In the genomic region with DNA sequence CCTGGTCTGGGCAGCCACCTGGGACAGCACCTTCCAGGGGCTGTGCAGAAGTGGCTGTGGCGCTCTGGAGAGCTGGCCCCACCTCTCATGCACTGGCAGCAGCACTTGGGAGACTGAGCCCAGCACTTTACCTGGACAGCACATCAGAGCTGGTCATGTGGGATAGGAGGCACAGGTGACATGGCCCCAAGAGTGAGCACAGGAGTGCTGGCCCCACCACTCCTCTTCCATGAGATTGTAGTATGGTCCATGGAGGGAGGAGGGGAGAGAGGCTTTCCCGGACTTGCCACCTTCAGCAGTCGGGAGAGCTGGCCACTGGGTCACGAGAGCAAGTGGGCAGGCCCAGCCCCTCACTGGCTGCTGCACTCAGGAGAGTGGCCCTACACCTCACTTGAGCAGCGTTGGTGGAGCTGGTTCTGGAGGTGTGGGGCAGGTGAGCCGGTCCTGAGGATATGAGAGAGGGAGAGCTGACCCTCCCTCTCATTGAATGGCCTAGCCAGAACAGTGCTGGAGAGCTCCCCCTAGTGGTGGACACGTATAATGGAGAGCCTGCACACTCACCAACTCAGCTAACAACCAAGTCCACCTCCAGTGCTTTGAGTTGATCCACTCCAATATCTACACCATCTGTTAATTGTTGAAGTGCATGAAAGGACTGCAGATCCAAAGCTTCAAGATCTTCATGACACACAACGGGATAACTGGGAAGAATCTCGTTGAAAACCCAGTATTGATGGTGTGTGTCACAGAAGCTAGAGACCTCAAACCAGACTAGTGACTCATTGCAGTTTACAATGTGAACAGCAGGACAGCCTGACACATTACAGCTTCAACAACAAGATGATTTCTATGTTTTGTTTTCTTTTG, we compare ENCODE assay signal across 8 mouse cellular contexts. TPM values are rescaled to one million over a fixed set of nuclear protein-coding genes. Genes with fewer than 3 reads are reported as not detected.
DNase-seq lines count a peak whose midpoint lies in the region; ATAC-seq and TF ChIP-seq lines count a peak whose summit lies in the region.

No protein-coding gene starts in this region.

- no peaks in the 10 kb centered on the region for H3K4me1 ChIP-seq in embryonic facial prominence, embryonic 10.5 days
- H3K4me1 ChIP-seq in intestine, embryonic 15.5 days (replicated peaks), result no peaks in the 10 kb centered on the region
- H3K4me1 ChIP-seq in lung, adult 2 months (ENCODE audit: control insufficient read depth, insufficient read depth, low read length), result no peaks in the 10 kb centered on the region

- no peak for TF ChIP-seq POLR2A in lung, adult 2 months (IDR thresholded peaks at IDR 0.05; ENCODE audit: borderline replicate concordance, extremely low read depth, low read depth, low read length)

- no peak overlapping the region for H3K9ac ChIP-seq in intestine, embryonic 15.5 days

- ATAC-seq in activated CD4-positive, CD25-positive, alpha-beta regulatory T cell, adult 4 months, result peak; percentile 72
- peak; percentile 71 for ATAC-seq in intestine, embryonic 15.5 days

- H3K27ac ChIP-seq in embryonic facial prominence, embryonic 10.5 days (replicated peaks), result no peak overlapping the region
- H3K27ac ChIP-seq in intestine, embryonic 15.5 days, result no peak overlapping the region

- H3K9me3 ChIP-seq in embryonic facial prominence, embryonic 10.5 days, result peaks cover 5% of the 10 kb centered on the region; the same call in 1 of the 2 replicates
- H3K9me3 ChIP-seq in intestine, embryonic 15.5 days, result no peaks in the 10 kb centered on the region

- peak; percentile 81 for TF ChIP-seq CTCF in lung, adult 2 months (IDR thresholded peaks at IDR 0.05; ENCODE audit: insufficient read depth, low read length)

- 70% methylated on average over 9 of the region's 9 CpGs for WGBS in embryonic facial prominence, embryonic 10.5 days
- WGBS in intestine, embryonic 15.5 days, result 60% methylated on average over 9 of the region's 9 CpGs
- 55% methylated on average over 9 of the region's 9 CpGs for WGBS in lung, adult 2 months

- H3K27me3 ChIP-seq in embryonic facial prominence, embryonic 10.5 days (replicated peaks; ENCODE audit: low read depth, poor library complexity, severe bottlenecking), result no peaks in the 10 kb centered on the region
- H3K27me3 ChIP-seq in intestine, embryonic 15.5 days (replicated peaks), result no peaks in the 10 kb centered on the region

- no peaks in the 10 kb centered on the region for H3K36me3 ChIP-seq in embryonic facial prominence, embryonic 10.5 days (replicated peaks)
- H3K36me3 ChIP-seq in intestine, embryonic 15.5 days, result no peaks in the 10 kb centered on the region

- H3K4me2 ChIP-seq in intestine, embryonic 15.5 days (replicated peaks), result no peak overlapping the region

- peak; percentile 24 to 59 for DNase-seq in spleen, adult 18-20 months
- no peak for DNase-seq in spleen, adult 12 weeks (ENCODE audit: low spot score)
- DNase-seq in embryonic facial prominence, embryonic 10.5 days (ENCODE audit: low spot score), result peak; percentile 47
- peak; percentile 44 for DNase-seq in lung, adult 2 months
- DNase-seq in right cerebral cortex, adult 2 months (ENCODE audit: low spot score in 2 of 2), result peak; percentile 15 to 39
- DNase-seq in ovary, postnatal 36 days (ENCODE audit: low spot score), result no peak

- no peak overlapping the region for H3K4me3 ChIP-seq in embryonic facial prominence, embryonic 10.5 days
- no peak overlapping the region for H3K4me3 ChIP-seq in intestine, embryonic 15.5 days (replicated peaks)
- no peak overlapping the region for H3K4me3 ChIP-seq in lung, adult 2 months (replicated peaks; ENCODE audit: extremely low read depth, low read depth, low read length)

RNA-seq across cellular contexts. Expression of a gene that starts 16.3 kb away (rescaled TPM):
- polyA plus RNA-seq in activated CD4-positive, CD25-positive, alpha-beta regulatory T cell, adult 4 months (2017; shearing (Covaris generic)), result 10 to 100 TPM; 33.8 to 34.2 TPM
- polyA plus RNA-seq in embryonic facial prominence, embryonic 10.5 days (2016; fragmentation: Nextera tagmentation; extraction: Ambion mirVana), result 0.14 TPM in 1 of 2 replicates, not detected in the other
- polyA plus RNA-seq in intestine, embryonic 15.5 days (2015; fragmentation: Nextera tagmentation; extraction: Ambion mirVana), result 0.19 and 0.21 TPM in 2 replicates
- 1.6 and 3.1 TPM in 2 replicates for polyA plus RNA-seq in lung, adult 2 months (2012; rRNA removed)

RNA-seq across cellular contexts. Expression of a gene that starts 55.9 kb away (rescaled TPM):
- polyA plus RNA-seq in activated CD4-positive, CD25-positive, alpha-beta regulatory T cell, adult 4 months (2017; shearing (Covaris generic)), result 10 to 100 TPM; 23.2 to 30.6 TPM
- 9.5 and 9.6 TPM in 2 replicates for polyA plus RNA-seq in embryonic facial prominence, embryonic 10.5 days (2016; fragmentation: Nextera tagmentation; extraction: Ambion mirVana)
- 6.6 and 7.0 TPM in 2 replicates for polyA plus RNA-seq in intestine, embryonic 15.5 days (2015; fragmentation: Nextera tagmentation; extraction: Ambion mirVana)
- polyA plus RNA-seq in lung, adult 2 months (2012; rRNA removed), result 68.7 and 87.9 TPM in 2 replicates

RNA-seq across cellular contexts. Expression of a gene that starts 57.5 kb away (rescaled TPM):
- 1 to 10 TPM; 5.9 to 7.4 TPM for polyA plus RNA-seq in activated CD4-positive, CD25-positive, alpha-beta regulatory T cell, adult 4 months (2017; shearing (Covaris generic))
- polyA plus RNA-seq in embryonic facial prominence, embryonic 10.5 days (2016; fragmentation: Nextera tagmentation; extraction: Ambion mirVana), result 24.3 and 26.1 TPM in 2 replicates
- polyA plus RNA-seq in intestine, embryonic 15.5 days (2015; fragmentation: Nextera tagmentation; extraction: Ambion mirVana), result 31.8 and 38.6 TPM in 2 replicates
- polyA plus RNA-seq in lung, adult 2 months (2012; rRNA removed), result 17.5 and 24.6 TPM in 2 replicates

Comparison
In these comparisons a context has a peak if more than half of its experiments do, and no peak if none do; other contexts are left out.
1. DNase-seq: peak in spleen, adult 18-20 months (2 of 2), embryonic facial prominence, embryonic 10.5 days (single experiment), lung, adult 2 months (single experiment) and right cerebral cortex, adult 2 months (2 of 2); none in spleen, adult 12 weeks (single experiment) and ovary, postnatal 36 days (single experiment).